Mouse (Mus musculus) myocyte (in vitro differentiated cells): Measurements from ENCODE around the gene Zscan5b. TPM values are rescaled to one million over a fixed set of nuclear protein-coding genes. Genes with fewer than 3 reads are reported as not detected.
"Not testable (repeated sequence)": the region's sequence is repeated elsewhere in the genome, so short reads cannot be mapped to it uniquely, and the experiment has no call there.

Experiments used
- H3K27me3 ChIP-seq: one replicate; pipeline ENCODE4 v1.6.1; 2011; ENCODE audit not compliant: control insufficient read depth, insufficient read depth, insufficient read length
- H3K36me3 ChIP-seq: one replicate; pipeline ENCODE4 v1.6.1; 2011; ENCODE audit not compliant: control insufficient read depth, insufficient read depth
- H3K4me2 ChIP-seq: one replicate; pipeline ENCODE4 v1.6.1; 2011; ENCODE audit warnings: low read depth, control low read depth
- H3K4me3 ChIP-seq: one replicate; pipeline ENCODE4 v1.5.1; 2011; ENCODE audit warnings: mild to moderate bottlenecking, control low read depth, moderate library complexity
- H3K79me2 ChIP-seq: one replicate; pipeline ENCODE4 v1.6.1; 2011; ENCODE audit not compliant: control insufficient read depth, insufficient read depth
- H3ac ChIP-seq: one replicate; pipeline ENCODE4 v1.6.1; 2011; ENCODE audit not compliant: control insufficient read depth, insufficient read length
- CEBPB ChIP-seq: IDR thresholded peaks from 2 replicates; pipeline ENCODE4 v1.6.1; 2011; ENCODE audit warnings: mild to moderate bottlenecking, moderate library complexity; ENCODE audit not compliant: poor library complexity, insufficient read depth, severe bottlenecking
- E2F4 ChIP-seq: IDR thresholded peaks from one replicate; pipeline ENCODE4 v1.6.1; 2011; ENCODE audit warnings: mild to moderate bottlenecking, control low read depth, moderate library complexity; ENCODE audit not compliant: insufficient read depth
- MAX ChIP-seq: IDR thresholded peaks from one replicate; pipeline ENCODE4 v1.6.1; 2011; ENCODE audit warnings: low read depth, mild to moderate bottlenecking, control low read depth
- MYOD1 ChIP-seq, 3 experiments: IDR thresholded peaks; one replicate each; pipeline ENCODE4 v1.6.1; 2011; ENCODE audit warnings: control low read depth in 2 of 3, low read depth in 2 of 3, mild to moderate bottlenecking in 2 of 3, moderate library complexity in 1 of 3; ENCODE audit not compliant: insufficient read length in 2 of 3, control insufficient read depth in 1 of 3
- MYOG ChIP-seq, 3 experiments: IDR thresholded peaks; one replicate each; pipeline ENCODE4 v1.6.1; 2011; ENCODE audit warnings: control low read depth in 2 of 3, low read depth in 2 of 3, mild to moderate bottlenecking in 2 of 3; ENCODE audit not compliant: insufficient read length in 2 of 3, control insufficient read depth in 1 of 3, insufficient read depth in 1 of 3
- POLR2A ChIP-seq: IDR thresholded peaks from one replicate; pipeline ENCODE4 v1.6.1; 2011; ENCODE audit warnings: low read depth, mild to moderate bottlenecking, control low read depth, moderate library complexity; ENCODE audit not compliant: insufficient read length
- POLR2AphosphoS2 ChIP-seq: IDR thresholded peaks from one replicate; pipeline ENCODE4 v1.6.1; 2011; ENCODE audit warnings: low read depth, control low read depth; ENCODE audit not compliant: insufficient read length
- REST ChIP-seq: IDR thresholded peaks from one replicate; pipeline ENCODE4 v1.6.1; 2011; ENCODE audit warnings: mild to moderate bottlenecking, control low read depth, moderate library complexity; ENCODE audit not compliant: insufficient read depth, insufficient read length
- SRF ChIP-seq: IDR thresholded peaks from one replicate; pipeline ENCODE4 v1.6.1; 2011; ENCODE audit warnings: low read depth; ENCODE audit not compliant: control insufficient read depth, insufficient read length
- TCF12 ChIP-seq: IDR thresholded peaks from one replicate; pipeline ENCODE4 v1.6.1; 2011; ENCODE audit warnings: mild to moderate bottlenecking, control low read depth; ENCODE audit not compliant: poor library complexity, insufficient read depth, severe bottlenecking
- TCF3 ChIP-seq: IDR thresholded peaks from one replicate; pipeline ENCODE4 v1.6.1; 2011; ENCODE audit warnings: low read depth, control low read depth; ENCODE audit not compliant: insufficient read length
- USF1 ChIP-seq: IDR thresholded peaks from one replicate; pipeline ENCODE4 v1.6.1; 2011; ENCODE audit warnings: low read depth, mild to moderate bottlenecking, control low read depth, moderate library complexity
- polyA plus RNA-seq: library from polyadenylated mRNA; unstranded; fragments of >200 nt; fragmentation: generic; extraction: Trizol; gene quantifications from one replicate; pipeline ENCODE4 v1.2.1, GENCODE M21; 2012; ENCODE audit warnings: missing spikeins

The Zscan5b gene
- polyA plus RNA-seq, 1 experiment, result not detected

GRCm38 (mm10) chr7:6239787-6240186 is 17.7 kb downstream of the Zscan5b start:
- no peak overlapping the region for H3ac ChIP-seq
- no peaks in the 10 kb centered on the region for H3K79me2 ChIP-seq
- no peaks in the 10 kb centered on the region for H3K36me3 ChIP-seq
- H3K4me2 ChIP-seq, result no peak overlapping the region
- no peak for TF ChIP-seq REST
- no peak for TF ChIP-seq TCF3
- TF ChIP-seq POLR2A, result no peak
- no peak for TF ChIP-seq CEBPB
- TF ChIP-seq SRF, result no peak
- no peak for TF ChIP-seq MYOD1 (IDR thresholded peaks at IDR 0.05; ENCODE audit: control insufficient read depth in 1 of 3, insufficient read length in 2 of 3, low read depth in 2 of 3)
- TF ChIP-seq E2F4, result no peak
- no peak for TF ChIP-seq MAX
- TF ChIP-seq POLR2AphosphoS2, result no peak
- no peak for TF ChIP-seq TCF12
- no peak overlapping the region for H3K4me3 ChIP-seq
- H3K27me3 ChIP-seq, result peaks cover 15% of the 10 kb centered on the region

GRCm38 (mm10) chr7:6240841-6241425 is 18.9 kb downstream of the Zscan5b start:
- not testable (repeated sequence) for H3K79me2 ChIP-seq, H3K36me3 ChIP-seq, H3K4me2 ChIP-seq, H3ac ChIP-seq, H3K4me3 ChIP-seq
- peaks cover 15% of the 10 kb centered on the region for H3K27me3 ChIP-seq

DNA sequence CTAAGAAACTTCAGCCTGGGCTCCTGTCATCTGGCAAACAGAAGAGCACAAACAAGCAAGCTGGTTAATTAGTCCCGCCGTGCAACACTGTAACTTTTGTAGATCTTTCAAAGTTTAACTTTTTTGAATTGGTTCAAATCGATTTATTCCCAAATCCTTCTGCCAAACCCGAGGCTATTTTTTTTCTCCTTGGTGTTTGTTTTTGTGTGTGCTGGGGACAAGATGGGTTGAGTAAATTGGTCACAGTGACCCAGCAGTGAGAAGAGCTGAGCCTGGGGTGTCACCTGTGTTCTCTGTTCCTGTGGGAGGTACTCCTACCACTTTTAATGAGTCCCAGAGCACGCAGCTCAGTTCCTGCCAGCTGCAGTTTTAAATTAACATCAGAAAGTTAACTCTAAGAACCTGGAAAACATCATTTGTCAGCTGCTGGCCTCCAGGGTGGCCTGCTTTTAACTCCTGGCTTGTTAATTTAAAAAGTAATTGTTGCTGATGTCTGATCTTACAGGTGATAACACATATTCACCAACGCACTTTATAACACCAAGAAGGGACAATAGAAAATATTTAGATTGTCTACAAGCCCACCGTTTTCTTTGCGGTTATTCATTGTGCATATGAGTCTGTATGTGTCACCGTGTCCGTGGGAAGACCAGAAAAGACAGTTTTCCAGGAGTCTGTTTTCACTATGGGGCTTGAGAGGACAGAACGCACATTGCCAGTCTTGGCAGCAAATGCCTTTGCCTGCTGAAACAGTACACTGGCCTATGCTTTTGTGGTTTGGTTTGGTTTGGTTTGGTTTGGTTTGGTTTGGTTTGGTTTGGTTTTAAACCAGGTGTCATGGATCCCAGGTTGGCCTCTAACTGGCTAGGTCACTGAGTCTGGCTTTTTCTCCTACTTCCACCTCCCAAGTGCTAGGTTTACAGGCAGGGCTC is 22.5 kb downstream of the Zscan5b start:
- Histone ChIP-seq H3K79me2 (no peaks in the 10 kb centered on the region), H3K27me3 (peaks cover 7% of the 10 kb centered on the region), H3K4me2 (no peak overlapping the region), H3ac (no peak overlapping the region), H3K4me3 (no peak overlapping the region), H3K36me3 (no peaks in the 10 kb centered on the region)
- TF ChIP-seq POLR2AphosphoS2 (no peak), MYOD1 (IDR thresholded peaks at IDR 0.05; ENCODE audit: control insufficient read depth in 1 of 3, insufficient read length in 2 of 3, low read depth in 2 of 3) (no peak), TCF3 (no peak), E2F4 (no peak), TCF12 (no peak), MYOG (IDR thresholded peaks at IDR 0.05; ENCODE audit: control insufficient read depth in 1 of 3, insufficient read depth in 1 of 3, insufficient read length in 2 of 3, low read depth in 2 of 3) (no peak), REST (no peak)

GRCm38 (mm10) chr7:6252410-6252809 is 30.3 kb downstream of the Zscan5b start, which contains the start of gene Epp13:
Epp13 (plus strand) TSS chr7:6252710.
- H3K4me2 ChIP-seq, result no peak within 1 kb of the TSS
- no peaks in the 10 kb centered on the region for H3K36me3 ChIP-seq
- no peaks in the 10 kb centered on the region for H3K27me3 ChIP-seq
- no peak within 1 kb of the TSS for H3ac ChIP-seq
- TF ChIP-seq POLR2AphosphoS2, result no peak
- TF ChIP-seq E2F4, result no peak
- no peak for TF ChIP-seq CEBPB
- no peak for TF ChIP-seq MYOD1 (IDR thresholded peaks at IDR 0.05; ENCODE audit: control insufficient read depth in 1 of 3, insufficient read length in 2 of 3, low read depth in 2 of 3)
- no peak for TF ChIP-seq REST
- TF ChIP-seq MYOG (IDR thresholded peaks at IDR 0.05; ENCODE audit: control insufficient read depth in 1 of 3, insufficient read depth in 1 of 3, insufficient read length in 2 of 3, low read depth in 2 of 3), result no peak
- TF ChIP-seq TCF3, result no peak
- TF ChIP-seq POLR2A, result no peak
- TF ChIP-seq MAX, result no peak
- TF ChIP-seq SRF, result no peak
- TF ChIP-seq TCF12, result no peak
- TF ChIP-seq USF1, result no peak
- H3K79me2 ChIP-seq, result no peaks in the 10 kb centered on the region
- no peak within 1 kb of the TSS for H3K4me3 ChIP-seq

- Histone ChIP-seq H3K4me3 (no peak overlapping the region), H3K27me3 (no peaks in the 10 kb centered on the region), H3K36me3 (no peaks in the 10 kb centered on the region), H3ac (no peak overlapping the region), H3K4me2 (no peak overlapping the region), H3K79me2 (no peaks in the 10 kb centered on the region)
- TF ChIP-seq MAX, result no peak
- TF ChIP-seq TCF12, result no peak
- TF ChIP-seq CEBPB, result no peak
- no peak for TF ChIP-seq REST
- TF ChIP-seq MYOG (IDR thresholded peaks at IDR 0.05; ENCODE audit: control insufficient read depth in 1 of 3, insufficient read depth in 1 of 3, insufficient read length in 2 of 3, low read depth in 2 of 3), result no peak
Observed at GRCm38 (mm10) chr7:6254451-6254850, 32.4 kb downstream of the Zscan5b start.
